Mouse (Mus musculus) right cerebral cortex, postnatal 14 days (tissue): ENCODE results near the gene Naxd.

Experiments
- DNase-seq: peaks from one replicate; pipeline ENCODE4 v3.0.0; 2022

Naxd gene

GRCm38 (mm10) chr8:11557424-11557767 is 60.1 kb downstream of the Naxd start:
- peak; percentile 45 for DNase-seq

GRCm38 (mm10) chr8:11557768-11558629 is 60.7 kb downstream of the Naxd start:
- peak; percentile 94 for DNase-seq

- no peak for DNase-seq
Measured at GRCm38 (mm10) chr8:11559511-11559910, 62.2 kb downstream of the Naxd start.

GRCm38 (mm10) chr8:11560220-11560619 is 62.9 kb downstream of the Naxd start:
- no peak for DNase-seq

DNA sequence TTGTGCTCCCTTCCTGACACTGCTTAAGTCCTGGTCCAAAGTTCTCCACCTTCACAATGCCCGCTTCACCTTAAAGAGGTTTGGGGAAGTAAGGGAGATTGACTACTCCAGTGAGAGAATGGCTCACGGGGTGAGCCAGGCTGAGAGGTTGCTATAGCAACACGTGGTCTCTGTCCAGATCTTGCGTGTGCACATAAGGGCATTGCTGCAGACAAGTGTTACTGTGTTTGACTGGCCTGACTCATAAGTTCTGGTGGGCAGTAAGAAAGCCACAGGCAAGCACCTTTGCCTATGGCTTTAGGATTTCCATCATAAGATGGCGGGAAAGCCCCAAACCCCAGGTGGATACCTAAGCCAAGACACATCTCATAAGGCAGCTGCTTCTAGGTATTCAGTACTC is 66.9 kb downstream of the Naxd start:
- DNase-seq = no peak
